Mouse (Mus musculus): ENCODE data around the gene Six1. TPM values are rescaled to one million over a fixed set of nuclear protein-coding genes. Genes with fewer than 3 reads are reported as not detected.
A peak's percentile ranks its signal among the peaks of the same experiment; 100 is the strongest.

Six1 gene
- polyA plus RNA-seq, 2 experiments from 2014 or later = not detected

DNA sequence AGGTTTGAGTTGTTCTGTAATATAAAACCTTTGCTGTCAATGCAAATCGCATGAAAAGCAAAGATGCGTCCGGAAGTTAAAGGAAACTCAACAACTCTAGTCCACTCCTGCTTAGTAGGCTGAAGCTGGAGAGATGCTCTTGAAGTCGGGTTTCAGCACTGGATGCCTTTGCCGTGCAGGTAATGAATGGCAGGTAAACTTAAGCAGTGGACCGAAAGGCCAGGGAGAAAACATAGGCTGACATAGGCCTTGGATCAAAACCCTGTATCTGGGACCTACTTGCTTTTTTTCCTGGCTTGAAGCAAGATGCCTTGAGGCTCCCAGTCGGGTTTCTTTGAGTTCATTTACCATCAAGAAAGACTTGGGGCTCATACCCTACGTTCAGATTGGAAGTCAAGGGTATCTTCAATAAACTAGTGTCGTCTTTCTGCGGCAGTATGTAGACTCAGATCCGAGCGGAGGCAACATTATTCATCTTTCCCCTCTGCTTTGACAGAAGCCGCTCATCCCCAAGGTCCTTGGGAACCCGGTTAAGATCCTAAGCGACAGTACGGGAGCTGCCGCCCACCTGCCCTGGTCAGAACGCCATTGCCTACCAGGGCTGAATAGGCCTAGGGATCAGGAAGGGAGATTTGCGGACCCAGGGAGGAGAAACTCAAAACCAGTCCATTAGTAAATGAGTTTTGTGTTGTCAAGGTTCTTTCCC is 4.0 kb downstream of the Six1 start:
- ATAC-seq = no peak

DNA sequence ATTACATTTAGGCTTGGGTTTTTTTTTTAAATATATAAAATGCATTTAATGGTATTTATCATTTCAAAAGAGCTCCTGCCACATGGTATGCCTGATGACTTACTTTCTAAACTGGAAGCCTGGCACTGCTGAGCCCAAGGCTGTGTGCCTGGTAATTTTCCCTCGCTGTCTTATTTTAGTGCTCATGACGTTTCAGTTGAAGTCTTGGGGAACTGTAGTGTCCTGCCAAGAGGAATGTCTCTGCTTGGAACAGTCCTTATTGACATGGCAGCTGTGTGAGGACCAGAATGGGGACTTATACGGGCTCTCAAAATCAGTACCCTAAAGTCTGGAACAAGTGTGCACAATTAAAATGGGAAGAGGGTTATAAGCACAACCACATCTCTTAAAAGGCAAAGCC is 5.2 kb downstream of the Six1 start:
- no peak for ATAC-seq

DNA sequence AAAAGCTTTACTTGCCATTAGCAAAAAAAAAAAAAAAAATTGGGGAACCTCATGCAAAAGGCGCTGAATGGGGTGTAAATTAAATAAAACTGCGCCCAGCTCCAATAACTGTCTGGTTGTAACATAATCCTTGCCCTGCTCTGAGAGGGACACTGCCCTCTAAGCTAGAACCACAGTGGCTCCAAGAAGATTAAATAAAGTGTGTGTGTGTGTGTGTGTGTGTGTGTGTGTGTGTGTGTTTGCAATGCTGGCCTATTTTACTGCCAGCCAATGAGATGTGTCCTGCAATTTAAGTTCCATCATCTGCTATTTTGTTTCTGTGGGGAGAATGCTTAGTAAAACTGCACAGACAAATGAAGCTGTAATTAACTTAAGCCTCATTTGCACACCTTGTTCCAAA is 6.1 kb downstream of the Six1 start:
- ATAC-seq = no peak

DNA sequence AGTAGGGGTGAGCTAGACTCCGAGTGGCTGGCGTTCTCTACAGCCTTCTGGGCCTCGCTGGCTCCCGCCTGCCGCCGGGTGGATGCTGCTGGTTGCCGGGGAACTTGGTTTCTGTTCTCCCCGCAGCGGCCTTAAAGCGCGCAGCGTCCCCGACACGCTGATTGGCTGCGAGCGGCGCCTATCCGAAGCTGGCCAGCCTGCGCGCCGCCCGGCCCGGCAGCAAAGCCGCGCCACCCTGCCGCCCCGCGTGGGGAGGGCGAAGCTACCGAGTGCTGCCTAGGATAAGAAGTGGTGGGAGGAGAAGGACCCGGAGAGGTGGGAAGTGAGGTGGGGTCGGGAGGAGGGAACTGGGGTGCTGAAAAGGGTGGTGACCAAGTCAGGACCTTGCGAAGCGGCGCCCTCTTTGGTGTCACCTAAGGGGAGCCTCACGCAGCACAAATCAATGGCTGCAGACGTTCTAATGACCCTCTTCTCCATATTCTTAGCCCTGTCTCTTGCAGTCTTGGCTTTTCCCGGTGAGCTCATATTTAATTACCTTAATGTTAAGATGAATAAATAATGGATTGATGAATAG is 7.0 kb downstream of the Six1 start:
- ATAC-seq = peak; percentile 66

DNA sequence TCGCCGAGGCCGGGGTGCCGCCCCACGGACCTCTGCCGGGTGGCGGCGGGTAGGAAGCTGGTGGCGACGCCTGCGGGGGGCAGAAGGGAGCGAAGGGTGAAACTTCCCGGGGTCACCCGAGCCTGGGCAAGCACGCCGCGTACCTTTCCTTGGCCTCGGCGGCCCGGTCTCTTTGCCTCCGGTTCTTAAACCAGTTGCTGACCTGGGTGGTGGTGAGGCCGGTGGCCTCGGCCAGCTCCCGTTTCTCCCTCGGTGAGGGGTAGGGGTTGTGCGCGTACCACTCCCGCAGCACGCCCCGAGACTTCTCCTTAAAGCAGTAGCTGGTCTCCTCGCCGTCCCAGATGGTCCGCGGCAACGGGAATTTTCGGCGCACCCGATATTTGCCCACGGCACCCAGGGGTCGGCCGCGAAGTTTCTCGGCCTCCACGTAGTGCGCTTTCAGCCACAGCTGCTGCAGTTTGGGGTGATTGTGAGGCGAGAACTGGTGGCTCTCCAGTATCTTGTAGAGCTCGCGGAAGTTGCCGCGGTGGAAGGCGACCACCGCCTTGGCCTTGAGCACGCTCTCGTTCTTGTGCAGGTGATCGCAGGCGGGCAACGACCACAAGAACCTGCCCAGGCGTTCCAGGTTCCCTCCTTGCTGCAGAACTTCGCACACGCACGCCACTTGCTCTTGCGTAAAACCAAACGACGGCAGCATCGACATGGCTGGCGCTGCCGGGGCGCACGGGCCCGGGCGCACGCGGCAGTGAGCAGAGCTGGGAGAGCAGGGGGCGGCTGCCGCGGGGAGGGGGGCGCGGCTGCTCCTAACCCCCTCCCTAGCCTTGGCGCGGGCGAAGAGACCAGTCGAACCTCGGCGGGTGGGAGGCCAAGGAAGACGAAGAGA is 7.7 kb downstream of the Six1 start:
- ATAC-seq = peak; percentile 13

DNA sequence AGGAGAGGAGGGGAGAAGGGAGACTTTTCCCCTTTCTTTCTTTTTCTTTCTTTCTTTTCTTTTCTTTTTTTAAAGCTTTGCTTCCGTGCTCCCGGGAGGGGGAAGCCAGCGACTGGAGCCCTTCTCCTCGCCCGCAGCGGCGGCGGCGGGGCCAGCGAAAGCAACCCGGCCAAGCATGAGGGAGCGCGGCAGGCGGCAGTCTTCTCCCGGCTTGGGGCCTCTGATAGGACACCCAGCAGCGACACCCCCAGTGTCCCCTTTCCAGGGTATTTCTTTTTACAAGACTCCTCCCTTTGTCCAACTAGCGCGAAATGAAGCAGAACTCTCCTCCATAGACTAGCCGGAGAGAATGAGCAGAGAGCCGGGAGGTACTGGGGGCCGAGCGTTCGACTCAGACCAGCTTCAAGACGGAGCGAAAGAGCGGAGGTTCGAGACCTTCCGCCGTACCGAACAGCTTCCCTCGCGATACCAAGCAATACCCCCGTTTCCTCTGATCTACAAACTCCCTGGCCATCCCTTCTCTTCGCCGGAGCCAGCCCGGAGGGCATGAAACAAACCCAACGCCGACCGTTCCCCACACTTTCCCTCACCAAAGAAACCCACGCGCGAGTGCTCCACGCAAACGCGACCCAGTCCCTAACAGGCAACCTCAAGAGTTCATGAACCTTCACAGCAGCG is 8.5 kb downstream of the Six1 start:
- peak; percentile 8 for ATAC-seq

DNA sequence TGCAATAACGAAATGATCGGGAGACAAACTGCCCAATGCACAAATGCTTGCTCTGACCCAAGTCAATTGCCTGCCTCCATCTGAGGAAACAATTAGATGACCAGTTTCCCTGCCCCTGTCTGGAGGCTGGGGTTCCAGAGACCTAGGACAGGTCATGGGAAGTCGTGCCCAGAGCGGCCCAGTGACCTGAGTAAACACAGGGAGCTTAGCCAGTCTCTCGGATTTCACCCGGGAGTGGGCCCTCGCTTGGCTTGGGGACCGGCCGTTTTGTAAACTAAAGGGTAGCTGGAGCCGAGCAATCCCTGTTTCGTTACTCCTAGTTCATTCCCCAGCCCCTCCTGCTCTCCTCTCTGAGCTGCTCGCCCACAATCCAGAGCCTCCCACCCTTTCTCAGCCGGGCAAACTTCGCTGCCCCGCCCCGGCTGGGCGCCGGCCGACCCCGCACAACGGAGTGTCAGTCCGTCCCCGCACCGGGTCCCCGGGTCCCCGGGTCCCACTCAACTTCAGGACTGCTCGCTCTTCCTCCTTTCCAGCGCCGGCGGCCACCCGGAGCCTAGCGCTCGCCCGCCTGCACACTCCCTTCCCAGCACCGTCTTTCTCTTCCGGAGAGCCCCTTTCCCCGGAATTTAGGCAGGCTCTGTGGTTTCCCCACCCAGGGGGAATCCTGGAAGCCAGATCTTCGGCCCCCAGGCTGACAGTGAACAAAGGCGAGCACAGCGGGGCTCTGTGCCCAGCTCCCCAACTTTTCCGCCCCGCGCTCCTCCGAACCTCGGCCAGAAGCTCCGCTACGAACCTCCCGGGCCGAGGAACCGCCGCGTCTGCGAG is 9.3 kb downstream of the Six1 start:
- ATAC-seq = no peak

DNA sequence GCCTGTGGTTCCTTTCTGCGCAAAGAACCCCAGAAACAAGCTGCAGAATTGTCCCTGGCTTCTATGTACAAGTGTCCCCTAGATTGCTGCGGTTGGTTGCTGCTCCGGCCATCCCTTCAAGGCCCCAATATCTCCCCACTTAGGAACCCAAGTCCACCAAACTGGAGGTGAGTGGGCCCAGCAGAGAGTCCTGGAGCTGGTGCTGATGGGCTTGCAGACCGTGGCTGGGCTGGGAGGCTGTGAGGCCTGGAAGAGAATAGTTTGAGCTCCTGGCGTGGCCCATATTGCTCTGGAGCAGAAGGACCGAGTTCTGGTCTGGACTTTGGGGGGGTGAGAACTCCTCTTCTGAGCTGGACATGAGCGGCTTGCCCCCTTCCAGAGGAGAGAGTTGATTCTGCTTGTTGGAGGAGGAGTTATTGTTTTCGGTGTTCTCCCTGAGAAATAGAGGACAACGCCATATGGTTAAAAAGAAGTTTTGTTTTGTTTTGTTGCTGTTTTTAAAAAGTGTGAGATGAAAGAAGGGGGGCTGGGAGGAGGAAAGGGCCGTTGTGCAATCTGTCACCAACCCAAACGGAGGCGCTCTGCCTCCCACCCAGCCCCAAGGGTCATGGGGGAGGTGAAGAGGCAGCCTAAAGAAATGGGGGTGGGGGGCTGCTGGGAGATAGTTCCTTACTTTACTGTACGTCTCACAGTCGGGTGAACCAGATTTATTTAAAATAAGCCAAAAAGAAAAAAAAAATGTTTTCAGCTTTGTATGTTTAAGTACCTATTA is 10.1 kb downstream of the Six1 start:
- ATAC-seq = no peak

DNA sequence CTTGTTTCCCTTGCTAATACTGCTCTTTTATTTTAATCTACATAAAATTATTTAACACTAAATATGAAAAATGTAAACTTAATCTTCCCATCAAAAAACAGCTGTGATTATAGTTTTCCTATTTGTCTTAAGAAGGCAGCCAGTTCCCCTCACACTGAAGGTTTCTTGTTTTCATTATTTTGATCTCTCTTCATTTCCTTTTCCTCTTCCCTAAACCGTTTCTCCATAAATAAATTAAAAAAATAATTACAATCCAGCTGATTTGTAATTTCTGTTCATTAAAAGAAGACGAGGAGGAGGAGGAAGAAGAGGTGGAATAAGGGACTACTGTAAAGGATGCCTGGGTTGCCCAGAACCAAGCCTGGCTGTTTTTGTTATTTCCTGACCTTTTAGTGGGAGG is 10.8 kb downstream of the Six1 start:
- no peak for ATAC-seq

DNA sequence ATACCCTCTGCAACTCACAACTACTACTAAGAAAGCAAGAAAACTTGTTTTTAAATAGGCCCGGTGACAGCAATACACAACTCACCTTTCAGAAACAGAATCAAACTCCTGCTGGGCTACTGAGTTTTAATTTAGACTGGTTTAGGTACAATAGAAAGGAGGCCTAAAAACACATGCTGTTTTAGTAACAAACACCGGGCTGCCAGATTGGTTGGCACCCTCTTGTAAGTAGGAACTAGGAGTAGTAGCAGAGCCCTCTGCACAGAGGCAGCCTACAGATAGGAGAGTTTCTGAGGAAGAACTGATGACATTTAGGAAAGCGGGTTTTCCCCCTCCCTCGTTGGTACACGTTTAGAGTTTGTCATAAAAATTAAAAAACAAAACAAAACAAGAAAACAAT is 11.3 kb downstream of the Six1 start:
- ATAC-seq = no peak

DNA sequence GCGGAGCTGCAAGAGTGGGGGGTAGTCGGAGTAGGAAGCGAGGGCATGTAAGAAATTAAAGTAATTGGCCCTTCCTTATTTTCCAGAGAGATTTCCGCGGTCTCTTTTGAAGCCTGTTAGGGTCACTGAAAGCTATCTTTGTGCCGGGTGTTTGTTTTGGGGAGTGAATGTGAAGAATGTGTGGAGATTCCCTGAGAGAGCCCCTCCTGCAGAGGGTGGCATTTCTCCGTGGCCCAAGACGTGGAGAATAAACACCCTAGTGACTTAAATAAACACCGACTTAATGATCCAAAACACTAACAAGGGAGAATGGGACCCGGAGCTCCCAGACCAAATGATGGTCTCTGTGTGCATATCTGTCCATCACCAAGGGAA is 12.4 kb downstream of the Six1 start:
- no peak for ATAC-seq

DNA sequence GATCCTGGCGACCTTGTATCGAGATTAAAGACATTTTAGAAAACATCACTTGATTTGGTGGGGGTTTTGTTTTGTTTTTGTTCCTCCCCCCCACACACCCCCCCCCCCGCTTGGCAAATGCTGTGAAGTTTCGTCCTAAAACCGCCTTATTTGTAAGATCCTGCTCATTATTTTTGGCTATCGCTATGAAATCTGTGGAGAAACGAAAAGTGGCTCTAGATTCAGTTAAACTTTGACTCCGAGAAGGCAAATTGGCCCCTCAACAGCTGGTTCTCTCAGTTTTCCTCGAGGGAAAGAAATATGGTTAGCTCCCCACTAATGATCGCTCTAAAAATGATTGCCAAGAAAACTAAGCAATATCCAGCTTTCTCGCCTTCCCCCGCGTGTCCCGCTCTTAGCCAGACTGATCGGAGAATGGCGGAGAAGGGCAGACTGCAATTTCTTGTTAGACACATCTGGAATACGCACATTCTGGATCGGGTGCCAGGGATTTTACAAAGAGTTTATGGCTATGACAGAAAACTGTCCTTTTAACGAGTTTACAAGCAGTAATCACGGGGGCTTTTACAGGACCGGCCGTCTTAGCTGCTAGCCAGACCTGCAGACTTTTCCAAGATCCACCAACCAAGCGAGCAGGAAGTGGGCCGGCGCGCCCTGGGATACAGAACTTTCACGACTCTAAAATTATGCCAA is 13.0 kb downstream of the Six1 start:
- ATAC-seq = no peak

DNA sequence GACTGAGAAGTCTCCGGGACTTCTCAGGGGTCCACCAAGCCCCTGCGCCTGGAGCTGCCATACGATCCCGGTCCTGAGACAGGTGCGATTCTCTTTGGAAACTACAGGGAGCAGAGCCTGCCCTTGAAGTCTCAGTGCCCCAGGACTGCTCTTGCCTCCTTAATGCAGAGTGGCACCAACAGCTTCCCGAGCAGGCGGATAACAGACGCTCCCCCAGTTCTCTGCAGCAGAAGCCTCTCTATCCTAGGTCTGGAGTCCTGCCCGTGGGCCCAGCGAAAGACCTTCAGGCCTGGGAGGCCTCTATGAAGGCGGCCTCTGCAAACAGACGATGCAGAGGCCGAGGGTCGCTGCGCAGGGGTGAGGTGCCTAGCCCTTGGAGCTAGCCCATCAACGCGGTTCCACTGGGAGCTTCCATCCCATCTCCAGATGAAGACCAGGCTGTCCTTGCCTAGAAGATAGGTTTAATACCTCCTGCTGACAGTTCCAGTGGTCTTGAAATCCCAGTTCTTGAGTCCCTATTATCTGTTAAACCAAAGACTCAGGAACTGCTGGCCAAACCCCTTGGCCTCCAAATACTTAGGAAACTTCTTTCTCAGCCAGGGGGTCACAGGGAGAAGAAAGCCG is 13.6 kb downstream of the Six1 start:
- ATAC-seq = no peak

DNA sequence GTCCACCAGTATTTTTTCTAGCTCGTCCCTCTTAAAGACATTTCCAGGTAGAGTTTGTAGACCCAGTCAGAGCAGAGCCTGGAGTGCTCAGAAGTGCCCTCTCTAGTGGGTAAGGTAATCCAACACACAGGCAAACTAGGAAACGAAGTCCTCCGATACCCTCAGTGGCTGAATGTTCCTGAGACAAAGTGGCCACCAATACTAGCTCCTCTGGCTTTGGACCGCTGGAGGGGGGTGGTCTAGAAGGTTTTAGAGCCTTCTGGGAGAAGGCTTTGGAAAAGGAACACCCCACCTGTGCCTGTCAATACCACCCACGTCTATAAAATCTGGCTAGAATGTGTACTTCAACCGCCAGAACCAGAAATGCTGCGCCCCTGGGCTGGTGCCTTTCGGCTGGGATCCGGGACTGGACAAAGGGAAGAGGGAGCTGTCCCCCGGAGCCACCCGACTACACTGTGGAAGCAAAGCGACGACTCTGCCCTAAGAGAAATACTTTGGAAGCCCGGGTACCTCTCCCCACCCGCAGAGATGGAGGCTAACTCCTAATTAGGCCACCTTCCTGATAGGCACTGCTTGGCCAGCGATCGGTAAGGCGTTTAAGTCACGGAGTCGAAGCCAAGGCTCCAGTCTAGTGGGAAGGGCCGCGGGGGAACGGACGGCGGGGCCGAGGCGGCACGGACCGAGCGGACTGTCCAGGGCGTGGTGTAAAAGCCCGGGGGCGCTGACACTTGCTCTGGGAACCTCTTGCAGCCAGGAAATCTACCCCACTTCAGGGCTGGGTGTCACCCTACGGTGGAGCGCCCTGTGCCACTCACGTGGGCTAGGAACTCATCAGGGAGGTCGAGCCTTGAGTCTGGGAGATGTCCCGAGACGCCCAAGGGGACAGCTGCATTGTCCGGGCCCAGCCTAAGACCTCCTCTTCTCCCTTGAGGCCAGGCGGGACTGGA is 14.4 kb downstream of the Six1 start:
- ATAC-seq = no peak

DNA sequence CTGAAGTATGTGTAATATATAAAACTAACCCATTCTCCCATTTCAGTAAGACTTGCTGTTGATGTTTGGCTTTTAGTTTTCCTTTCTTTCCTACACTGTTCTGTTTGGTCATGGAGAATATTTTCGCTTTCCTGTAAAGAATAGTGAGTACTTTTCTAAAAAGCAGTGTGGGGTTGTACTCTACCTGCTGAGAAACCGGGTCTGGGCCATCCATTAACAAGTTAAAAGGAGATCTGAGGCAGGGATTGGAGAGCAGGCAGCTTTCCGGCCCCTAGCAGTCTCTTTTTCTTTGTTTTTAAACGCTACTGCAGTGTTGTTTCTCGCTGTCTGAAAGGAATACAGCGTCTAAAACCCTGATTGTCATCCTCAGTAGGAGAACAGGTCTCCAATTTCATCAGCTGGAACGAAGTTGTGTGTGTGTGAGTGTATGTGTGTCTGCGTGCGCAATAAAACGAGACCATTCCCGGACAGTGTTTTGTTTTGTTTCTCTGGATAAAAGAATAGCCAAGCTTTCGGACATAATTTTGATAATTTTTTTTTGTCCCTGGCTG is 15.2 kb downstream of the Six1 start:
- ATAC-seq = no peak

DNA sequence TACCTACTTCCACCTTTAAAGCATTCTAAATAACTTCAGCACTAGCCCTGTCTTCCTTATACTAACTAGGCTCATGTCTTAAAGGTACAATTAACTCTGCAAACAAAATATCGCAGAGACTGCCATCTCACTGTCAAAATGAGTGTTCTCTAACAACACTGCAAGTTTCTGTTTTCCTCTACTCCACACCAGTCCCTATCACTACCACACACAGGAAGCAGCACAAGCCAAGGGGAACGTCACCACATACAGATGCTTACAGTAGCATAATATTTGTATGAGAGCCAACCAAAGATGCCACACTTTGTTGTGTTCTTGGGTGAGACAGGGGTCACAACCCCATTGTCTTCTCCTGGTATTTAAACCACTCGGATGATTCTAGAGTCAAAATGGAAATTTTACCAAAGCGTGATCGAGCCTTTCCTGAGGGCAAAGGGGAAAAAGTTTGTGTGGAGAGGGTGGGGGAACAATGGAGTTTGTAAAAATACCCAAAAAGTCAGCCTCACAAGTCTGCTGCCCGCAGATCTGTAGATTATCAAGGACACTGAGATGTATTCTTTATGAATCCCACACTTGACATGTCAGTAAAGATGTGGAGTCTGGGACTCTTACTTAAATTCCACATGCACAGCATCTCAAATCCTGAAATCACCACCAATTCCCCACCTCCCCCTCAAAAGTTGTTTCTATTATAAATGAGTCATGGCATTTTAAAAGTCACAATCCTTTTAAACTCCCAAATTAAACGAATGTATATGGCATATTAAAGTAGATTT is 16.1 kb downstream of the Six1 start:
- peak; percentile 55 for ATAC-seq

DNA sequence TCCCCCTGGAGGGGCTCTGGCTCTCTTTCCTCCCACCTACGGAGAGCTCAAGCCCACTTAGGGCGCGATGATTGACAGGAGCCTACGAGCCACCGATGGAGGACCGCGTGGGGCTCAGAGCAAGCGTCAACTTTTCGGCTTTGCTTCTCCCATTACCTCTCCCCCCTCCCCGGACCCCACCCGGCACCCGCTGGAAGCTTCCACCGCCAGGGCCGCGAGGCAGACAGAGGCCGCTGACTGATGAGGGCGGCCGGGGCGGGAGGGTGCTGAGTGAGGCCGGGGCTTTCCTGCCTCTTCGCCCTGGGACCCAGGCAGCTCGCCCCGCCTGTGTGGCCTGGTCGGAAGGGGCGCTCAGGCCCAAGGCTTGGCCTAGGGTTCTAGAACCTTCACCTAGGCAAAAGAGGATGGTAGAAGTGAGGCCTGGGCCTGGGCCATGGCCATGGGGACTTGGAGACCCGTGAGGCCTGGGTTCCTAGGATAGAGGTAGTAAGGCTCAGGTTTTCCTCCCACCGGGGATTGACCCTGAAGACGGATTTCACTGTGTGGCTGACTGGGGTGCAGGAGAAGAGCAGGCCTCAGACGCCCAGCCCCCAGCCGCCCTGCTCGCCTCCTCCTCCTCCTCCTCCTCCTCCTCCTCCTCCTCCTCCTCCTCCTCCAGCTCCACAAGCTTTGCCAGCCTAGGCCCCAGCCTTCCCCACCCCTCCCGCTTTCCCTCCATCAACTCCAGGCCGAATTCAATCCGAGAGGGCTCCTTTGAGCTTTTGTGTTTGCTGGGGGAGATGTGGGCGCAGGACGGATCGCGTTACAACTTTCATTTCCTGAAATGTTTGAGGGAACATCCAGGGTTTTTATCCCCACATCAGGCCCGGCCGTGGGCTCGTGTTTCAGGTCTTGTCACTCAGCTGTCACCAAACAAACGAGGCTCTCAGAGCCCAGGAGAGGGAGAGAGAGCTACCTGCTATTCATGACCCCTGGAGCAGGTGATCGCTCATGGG is 18.5 kb downstream of the Six1 start:
- no peak for ATAC-seq
